Mouse (Mus musculus) embryo, embryonic 10 days (tissue): ENCODE results near the gene Zfp13.
A peak's percentile ranks its signal among the peaks of the same experiment; 100 is the strongest.

Experiments
- DNase-seq: peaks from one replicate; pipeline ENCODE4 v3.0.0-alpha.2; 2015; ENCODE audit warnings: low spot score

Zfp13 gene

DNA sequence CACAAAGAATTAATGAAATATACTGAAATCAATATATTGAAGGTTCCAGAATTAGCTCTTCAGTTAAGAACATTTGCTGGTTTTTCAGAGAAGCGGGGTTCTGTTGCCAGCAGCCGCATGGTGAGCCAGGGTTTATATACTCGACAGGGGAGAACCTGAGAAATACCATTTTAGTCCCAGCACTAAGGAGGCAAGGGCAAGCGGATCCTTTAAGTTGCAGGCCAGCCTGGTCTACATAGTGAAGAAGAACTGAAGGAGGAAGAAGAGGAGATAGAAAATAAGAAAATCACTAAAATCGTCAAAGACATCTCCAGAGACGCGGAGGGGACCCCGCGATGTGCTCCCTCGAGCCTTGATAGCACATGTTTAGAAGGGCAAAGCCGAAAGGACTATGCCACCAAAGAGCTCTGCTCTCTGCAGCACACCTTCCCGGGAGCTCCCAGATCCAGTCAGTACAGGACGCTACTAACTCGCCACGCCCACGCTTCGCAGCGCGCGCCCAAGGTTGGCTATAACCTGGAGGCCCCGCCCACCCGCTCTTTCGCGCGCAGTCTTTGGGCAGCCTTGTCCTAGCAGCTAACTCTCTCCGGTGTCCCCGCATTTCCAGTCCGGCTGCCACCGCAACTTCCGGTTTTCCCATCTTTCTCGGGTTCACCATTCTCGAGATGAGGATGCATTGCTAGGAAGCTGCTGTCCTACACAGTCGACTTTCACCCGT lies 6.9 kb downstream of the Zfp13 start:
- peak; percentile 99 for DNase-seq

- no peak for DNase-seq
Observed at GRCm38 (mm10) chr17:23587253-23587652, 12.0 kb downstream of the Zfp13 start.

DNA sequence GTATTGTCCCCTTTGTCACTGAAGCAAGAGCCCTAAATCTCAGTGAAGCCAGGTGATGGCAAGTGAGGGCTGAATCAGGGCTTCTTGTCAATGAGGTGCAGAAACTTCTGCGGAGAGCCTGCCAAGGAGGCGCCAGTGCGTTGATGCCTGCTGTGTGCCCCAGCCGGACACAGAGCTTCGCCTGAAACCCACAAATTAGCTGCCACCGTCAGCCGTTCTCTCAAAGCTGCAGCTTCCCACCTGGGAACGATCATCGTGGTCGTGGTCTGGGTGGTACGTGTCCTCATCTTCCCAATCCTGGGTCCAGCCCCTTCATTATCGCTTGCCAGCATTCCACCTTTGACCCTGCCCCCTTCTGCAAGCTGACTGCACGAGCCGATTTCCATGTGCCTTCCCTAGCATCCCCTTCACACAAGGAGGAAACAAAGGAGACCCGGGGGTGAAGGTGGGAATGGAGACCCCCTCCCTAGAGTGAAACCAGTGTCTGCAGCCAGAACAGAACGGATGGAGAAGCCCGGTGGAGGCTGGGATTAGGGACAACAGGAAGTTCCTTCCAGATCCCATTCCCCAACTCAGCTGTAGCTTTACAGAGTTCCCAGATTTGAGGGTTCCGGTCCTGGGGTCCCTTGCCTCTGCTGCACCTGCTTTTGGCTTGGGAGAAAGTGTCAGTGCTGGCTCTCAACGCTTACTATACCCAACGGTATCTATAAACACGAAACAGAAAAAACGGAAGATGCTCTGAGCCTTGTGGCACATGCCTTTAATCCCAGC lies 13.4 kb downstream of the Zfp13 start:
- peak; percentile 88 for DNase-seq

- DNase-seq, result no peak
Observed at GRCm38 (mm10) chr17:23584786-23585185, 14.5 kb downstream of the Zfp13 start.

GRCm38 (mm10) chr17:23575951-23576552 lies 23.2 kb downstream of the Zfp13 start:
- no peak for DNase-seq

DNA sequence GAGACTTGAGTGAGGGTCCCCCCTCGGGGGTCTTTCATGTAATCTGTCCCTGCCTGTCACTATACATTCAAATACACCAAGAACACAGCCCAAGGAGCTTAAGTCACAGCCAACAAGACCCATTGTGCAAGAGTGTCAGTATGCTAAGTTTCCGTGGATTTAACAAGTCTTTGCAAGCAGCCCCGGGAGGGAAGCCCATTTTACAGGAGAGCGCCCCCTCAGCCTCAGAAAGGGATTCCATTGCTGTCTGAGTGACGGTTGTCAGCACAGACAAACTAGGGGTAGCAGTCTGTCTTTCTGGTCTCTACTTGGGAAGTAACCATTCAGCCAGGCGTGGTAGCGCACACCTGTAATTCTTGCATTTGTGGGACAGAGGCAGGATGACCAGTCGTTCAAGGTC lies 25.2 kb downstream of the Zfp13 start:
- no peak for DNase-seq

- no peak for DNase-seq
Observed at GRCm38 (mm10) chr17:23572059-23572458, 27.2 kb downstream of the Zfp13 start.

GRCm38 (mm10) chr17:23571084-23571483 lies 28.2 kb downstream of the Zfp13 start:
- peak; percentile 25 for DNase-seq

DNA sequence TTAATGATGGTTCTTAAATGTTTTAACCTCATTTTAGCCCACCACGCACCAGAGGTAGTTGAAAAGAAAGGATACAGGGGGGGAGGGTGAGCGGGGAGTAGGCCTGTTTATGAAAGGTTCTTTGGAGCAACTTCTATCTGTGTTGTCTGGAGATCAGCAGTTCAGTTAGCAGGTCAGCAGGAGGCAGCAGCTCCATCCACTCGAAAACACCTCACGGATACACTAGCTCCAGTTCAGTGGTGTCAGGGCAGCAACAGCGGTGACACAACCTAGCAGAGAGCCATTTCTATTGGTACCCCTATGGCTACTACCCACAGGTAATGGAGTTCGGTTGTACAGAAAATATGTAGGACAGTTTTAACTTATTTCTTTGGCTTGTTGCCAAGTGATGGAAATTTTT lies 29.3 kb downstream of the Zfp13 start:
- peak; percentile 45 for DNase-seq

DNA sequence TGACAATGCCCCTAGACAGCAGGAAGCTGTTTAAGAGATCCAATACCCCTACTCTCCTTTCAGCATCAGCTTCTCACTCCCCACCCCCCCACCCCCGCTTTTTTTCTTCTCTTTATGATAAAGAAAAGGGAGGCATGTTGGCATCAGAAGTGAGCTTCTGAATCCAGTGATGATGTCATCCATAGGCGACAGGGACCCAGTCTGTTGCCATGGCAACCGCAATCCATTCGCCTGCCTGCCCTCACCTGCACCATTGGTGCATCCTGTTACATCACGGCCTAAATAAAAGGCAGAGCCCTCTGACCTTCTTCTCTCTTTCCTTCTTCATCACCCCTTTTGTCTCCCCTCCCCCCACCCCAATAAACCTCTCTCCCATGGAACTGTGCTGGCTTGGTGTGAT lies 30.9 kb downstream of the Zfp13 start:
- DNase-seq, result peak; percentile 23

DNA sequence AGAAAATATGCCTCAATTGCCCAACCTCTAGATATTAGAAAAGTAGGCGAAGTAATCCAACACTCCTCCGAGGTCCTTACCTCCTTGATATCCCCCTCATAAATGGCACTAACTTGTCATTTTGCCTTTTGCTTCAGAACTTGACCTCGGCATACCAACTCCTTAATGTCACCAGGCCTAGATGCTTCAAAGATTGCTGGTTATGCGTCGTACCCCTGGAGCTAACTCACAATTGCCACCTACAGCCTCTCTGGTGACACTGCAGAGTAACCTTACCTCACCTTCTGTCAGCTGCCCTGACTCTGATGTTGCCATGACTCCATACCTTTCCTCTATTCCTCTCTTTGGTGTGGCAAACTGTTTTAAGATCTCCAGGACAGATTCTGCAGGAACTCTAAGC lies 32.5 kb downstream of the Zfp13 start:
- peak; percentile 12 for DNase-seq

DNA sequence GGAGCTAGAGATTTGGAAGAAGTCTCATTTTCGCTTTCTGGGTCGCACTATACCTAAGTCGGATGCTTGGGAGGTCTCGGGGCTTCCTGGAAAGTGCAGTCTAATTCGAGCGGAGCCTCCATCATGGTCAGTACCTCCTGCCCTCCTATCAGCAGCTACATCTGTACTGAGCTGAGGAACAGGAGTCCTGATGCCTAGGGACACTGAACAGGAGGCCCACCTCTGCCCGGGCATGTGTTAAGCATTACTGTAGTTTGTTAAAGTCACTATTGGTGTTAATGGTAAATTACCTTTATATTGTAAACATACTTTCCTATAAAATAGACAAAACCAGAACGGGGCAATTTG lies 34.9 kb downstream of the Zfp13 start:
- no peak for DNase-seq

GRCm38 (mm10) chr17:23563595-23564367 lies 35.5 kb downstream of the Zfp13 start, which contains the start of gene Zfp213:
TSS of gene Zfp213 (minus strand) at chr17:23564238.
- peak; percentile 95 for DNase-seq

DNA sequence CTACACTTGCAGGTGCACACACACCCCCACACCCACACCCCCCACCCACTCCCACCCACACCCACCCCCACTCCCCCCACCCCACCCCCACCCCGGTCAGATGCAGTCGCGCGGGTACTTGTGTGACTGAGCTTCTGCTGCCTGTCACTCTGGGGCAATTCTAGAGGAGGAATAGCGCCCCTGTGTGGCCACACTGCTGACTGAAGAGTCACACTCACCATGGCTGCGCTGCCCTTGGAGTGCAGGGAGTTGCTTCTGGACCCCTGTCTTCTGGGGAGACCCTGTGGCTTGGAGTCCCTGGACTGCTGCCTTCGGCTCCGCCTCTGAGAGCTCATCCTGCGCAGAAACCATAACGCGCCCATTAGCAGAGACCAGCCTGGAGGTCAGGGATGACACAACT lies 39.5 kb downstream of the Zfp13 start:
- DNase-seq, result peak; percentile 69

DNA sequence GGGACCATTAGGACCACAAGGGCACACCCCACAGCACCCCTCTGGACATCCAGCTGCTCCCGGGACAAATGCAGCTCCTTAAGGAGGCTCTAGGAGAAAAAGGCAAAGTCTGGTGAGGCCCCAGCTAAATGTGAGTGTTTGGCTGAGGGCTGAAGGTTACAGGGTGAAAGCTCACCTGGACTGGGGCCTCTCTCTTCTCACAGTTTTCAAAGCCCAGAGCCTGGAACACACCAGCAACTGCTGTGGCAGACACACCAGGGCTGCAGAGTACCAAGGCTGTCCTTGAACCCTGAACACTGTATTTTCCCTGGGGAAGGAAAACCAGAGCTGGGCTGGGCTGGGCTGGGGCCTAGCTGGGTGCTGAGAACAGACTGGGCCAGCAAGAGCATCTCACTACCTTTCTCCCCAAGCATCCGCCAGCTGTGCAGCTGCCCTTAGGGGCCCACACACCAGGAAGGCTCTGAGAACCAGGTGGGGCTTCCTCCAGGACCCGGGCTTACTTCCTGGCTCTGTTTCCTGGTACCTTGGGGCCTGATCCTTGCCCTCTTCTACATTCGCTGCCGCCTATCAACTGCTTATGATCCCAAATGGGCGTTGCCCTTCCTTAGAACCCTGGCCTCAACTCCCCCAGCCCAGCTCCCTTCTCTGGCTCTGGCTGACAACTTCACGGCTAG lies 43.9 kb downstream of the Zfp13 start:
- DNase-seq, result no peak

DNA sequence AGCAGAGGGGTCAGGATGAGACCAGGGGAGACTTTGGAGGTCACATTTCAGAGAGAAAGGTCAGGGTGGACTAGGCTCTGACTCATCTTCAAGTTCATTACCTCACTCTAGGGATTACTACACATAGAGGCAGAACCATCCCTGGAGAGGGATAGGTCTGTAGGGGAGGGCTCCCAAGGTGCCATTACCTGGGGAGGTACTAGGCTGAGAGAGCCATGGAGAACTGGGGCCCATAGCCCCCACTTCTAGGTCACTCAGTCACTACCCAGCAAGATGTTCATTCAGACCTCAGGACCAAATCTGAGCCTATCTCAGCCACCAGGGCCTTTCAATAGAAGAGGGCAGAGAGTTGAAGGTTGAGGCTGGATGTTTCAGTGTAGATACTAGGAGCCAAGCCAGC lies 45.0 kb downstream of the Zfp13 start:
- no peak for DNase-seq

GRCm38 (mm10) chr17:23553634-23554120 lies 45.6 kb downstream of the Zfp13 start:
- no peak for DNase-seq

GRCm38 (mm10) chr17:23552896-23553633 lies 46.2 kb downstream of the Zfp13 start:
- DNase-seq, result no peak

- no peak for DNase-seq
Observed at GRCm38 (mm10) chr17:23551963-23552362, 47.3 kb downstream of the Zfp13 start.

GRCm38 (mm10) chr17:23551416-23551815 lies 47.9 kb downstream of the Zfp13 start:
- DNase-seq, result no peak

- DNase-seq, result peak; percentile 64
Observed at GRCm38 (mm10) chr17:23550856-23551255, 48.4 kb downstream of the Zfp13 start.
